Mouse (Mus musculus) c-Kit-positive CD71-positive TER-119-negative erythroid progenitor cells, embryonic 14.5 days (primary cell): ENCODE measurements around the gene Fggy.

Experiments used
- DNase-seq: peaks from one replicate; pipeline ENCODE4 v3.0.0-alpha.2; 2013; ENCODE audit warnings: low read depth

The Fggy gene

DNA sequence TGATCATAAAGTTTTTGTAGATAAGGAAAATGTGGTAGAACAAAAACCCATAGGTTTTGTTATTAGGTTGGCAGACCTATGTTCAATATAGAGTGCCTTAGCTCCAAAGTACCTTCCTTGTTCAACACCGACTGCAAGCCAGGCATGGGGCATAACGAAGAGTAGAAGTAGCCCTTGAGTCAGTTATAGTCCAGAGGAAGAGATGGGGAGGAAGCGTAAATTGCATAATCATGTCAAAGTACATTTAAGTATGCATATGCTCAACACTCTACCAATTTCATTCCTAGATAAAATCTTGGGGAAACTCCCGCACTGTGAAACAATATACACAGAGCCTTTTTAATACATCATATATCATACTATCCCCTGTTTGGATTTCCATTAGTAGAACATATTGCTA, 221.2 kb downstream of the Fggy start:
- no peak for DNase-seq

DNA sequence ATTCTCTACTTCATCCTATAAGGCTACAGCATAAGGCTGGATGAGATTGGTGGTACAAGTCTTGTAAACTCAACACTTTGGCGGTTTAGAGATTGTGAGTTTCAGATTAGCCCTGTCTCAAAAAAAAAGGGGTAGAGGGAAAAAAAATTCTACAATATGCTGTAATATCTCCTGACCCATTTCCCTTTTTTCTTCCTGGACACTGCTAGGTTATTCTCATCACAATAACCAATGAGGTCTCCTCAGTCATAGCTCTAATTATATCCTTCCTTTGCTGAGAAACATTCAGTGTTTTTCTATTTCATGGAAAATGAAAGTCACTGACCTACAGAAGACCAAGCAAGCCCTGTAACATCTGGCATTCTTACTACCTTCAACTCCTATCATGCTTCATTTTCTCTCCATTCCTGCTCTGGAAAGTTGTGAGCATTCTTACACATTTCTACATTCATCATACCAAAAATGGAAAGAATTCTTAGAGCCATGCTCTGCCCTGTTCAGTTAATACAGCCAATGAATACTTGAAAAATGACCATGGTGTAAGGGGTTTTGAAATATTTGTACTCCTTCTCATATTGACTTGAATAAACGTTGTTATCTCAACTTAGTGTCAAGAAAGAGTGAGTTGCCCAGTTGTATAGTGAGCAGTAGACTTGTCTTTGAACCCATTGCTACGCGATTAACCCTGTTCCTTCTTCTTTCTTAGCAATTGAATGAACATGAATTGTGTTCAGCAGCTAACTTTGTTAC, 227.0 kb downstream of the Fggy start:
- DNase-seq, result no peak

DNA sequence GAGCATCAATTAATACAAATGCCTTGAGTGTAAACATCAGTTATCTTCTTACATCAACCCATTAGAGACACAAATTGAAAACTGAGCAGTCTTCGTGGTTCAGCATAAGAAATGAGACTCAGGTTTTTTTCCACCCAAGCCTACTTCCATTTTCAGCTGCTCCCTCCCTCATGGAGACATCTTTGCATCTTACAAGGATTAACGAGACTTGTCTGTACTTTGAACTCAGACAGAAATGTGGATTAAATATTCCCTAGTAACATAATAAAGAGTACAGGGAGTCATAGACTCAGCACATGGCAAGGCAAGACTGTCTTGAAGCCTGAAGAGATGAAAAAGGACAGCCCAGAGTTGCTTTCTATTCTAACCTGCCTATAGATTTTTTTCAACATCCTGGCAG, 230.3 kb downstream of the Fggy start:
- no peak for DNase-seq

DNA sequence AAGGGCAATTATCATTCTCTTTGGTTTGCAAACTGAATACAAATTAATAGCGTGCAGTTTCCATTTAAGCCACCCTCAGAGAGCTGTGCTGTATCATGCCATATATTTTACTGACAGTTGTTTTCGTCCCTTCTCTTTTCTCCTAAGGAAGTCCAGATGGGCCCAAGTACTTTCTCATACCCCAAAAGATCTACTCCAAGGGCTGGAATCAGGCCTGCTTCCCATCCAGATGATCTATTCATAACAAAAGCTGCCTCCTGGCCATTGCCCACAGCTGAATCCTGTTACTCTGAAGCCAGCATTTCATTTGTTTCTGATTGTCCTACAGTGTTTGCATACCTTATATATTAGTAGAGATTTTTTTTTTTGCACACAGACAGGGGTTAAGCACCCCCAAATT, 231.6 kb downstream of the Fggy start:
- DNase-seq, result no peak

DNA sequence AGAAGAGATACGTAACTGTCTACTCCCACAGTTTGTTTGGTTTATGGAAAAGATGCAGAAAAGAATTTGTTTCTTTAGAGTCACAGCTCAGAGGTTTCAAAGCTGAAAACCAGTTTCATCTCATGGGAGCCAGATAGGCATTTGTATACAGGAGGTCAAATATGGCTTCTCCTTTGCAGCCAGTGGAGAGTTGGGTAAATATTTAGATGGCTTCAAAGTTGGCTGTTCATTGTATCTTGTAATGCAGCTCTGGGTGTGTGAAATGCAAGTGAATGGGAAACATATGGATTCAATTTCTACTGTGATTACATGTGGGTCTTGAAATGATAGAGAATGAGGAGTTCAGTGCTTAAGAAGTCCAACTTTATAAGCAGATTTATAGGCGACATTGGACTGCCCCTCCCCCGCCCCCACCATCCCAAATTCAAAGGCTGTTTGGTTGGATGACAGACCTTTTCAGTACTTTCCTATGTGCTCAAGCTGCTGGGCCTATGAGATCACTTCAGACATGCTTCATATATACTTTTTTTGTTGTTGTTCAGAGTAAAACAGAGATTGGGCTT, 234.7 kb downstream of the Fggy start:
- no peak for DNase-seq

DNA sequence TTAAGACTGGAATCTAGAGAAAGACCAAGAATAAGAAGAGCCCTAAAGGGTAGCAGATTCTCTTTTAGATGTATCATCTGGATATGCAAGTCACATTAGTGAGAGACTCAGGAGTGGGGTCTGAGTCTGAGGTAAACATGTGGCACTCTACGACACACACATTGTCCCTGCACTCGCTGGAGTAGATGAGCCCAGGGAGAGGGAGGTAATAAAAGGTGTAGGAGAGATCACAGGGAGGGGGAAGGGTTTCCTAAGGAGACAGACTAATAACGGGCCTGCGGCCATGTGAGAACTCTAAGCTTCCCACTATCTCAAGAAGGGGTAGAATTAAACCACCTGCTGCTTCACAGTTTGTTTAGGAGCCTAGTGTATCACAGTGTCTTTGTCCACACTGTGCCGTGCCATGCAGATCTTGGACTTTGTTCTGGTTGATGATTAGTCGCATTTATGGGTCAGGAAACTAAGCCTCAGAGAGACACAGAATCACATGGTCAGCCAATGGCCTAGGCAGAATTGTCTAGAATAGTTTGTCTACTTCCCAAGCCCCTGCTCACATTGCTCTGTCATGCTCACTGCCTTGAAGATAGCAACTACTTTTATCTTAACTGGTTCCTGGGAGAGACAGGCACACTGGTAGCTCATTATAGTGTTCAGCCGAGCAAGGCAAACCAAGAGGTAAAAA, 236.5 kb downstream of the Fggy start:
- no peak for DNase-seq

DNA sequence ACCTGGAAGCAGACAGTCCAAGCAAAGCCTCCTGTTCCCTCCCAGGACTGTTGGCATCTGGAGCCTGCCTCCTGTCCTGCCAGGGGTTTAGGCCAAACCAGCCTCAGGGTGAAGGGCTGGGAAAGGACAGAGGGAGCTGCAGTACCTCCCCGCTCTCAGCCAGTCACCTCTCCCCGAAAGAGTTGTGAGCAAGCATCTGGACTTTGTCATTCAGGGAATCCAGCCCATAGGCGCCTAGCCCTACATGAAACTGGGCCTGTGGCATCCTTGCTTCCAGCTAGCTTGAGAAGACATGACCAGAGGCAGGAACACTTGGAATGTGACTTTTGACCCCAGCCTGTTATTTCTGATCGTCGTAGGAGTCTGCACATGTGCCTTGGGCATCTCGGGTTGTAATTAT, 237.3 kb downstream of the Fggy start:
- DNase-seq, result no peak

DNA sequence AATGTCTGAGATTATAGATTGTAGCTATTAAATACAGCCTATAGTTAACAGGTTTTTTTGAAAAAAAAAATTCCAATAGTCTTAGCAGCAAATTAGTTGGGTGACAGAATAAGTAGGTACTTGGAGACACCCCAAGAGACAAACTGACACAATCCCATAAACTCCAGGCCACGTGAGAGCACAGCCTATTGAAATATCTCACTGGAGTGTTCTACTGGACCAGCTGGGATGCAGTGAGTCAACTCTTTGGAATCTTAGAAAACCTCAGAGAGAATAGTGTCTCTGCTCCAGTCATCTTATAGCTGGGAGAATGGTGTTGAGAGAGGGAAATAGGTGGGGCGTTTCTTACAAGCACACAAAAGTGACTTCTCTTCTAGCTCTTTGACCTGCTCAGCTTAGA, 238.0 kb downstream of the Fggy start:
- no peak for DNase-seq

DNA sequence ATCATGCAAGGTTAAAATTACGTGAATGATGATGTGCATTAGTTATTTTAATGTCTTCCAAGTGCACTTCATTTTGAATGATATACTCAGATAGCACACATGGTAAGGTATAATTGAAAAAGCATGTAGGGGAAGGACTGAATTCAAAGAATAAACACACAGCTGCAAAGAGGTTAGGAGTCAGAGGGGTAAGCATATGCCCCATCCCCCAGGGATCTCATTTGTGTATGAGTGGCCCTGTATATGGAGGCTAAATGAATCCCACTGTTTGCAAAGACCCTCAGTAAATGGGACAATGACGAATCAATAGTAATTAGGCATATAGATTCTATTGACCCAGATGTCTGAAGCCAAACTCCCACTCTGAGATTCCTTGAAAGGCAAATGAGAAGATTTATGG, 262.3 kb downstream of the Fggy start:
- no peak for DNase-seq

DNA sequence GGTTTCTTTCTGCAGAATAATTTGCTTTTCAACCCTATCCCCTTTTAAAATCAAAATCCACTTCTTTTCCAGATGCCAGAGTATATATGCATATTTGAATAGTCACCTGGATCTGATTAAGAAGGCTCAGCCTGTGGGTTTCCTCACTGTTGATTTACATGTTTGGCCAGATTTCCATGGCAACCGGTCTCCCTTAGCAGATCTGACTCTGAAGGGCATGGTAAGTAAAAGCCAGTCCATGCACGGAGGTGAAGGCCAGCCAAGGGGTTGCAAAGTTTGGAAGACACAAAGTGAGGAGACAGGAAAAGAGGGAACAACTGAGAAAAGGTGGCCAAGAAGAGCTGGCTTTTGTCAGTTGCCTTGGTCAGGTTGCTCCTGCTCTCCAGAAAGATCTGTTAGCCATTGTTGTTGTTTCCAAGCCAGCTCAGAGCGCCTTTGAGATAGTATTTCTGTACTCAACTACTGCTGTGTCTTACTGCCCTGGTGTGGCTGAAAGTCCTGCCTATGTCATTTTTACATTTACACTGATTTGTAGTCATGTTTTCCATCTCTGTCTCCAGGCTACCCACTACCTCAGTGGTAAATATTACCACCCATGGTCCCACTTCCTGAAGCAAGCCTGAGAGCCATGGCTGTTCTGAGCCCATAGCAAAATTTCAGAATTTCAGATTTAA, 264.7 kb downstream of the Fggy start:
- no peak for DNase-seq

DNA sequence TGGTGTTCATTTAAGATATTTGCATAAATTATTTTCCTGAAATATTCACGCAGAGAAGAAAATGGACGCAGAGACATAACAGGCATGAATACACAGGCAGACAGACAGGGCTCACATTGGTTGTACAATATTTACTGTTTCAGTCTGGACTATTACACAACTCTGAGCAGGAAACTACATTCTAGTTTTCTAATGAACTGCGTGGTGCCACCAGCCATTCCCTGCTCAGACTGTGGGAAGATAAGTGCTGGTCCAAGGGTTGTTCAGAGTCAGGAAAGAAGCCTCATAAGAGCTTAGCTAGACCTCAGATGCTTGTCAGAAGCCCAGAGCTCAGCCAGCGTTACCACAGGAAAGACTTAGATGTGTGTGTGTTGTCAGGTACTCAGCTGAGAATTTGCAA, 270.9 kb downstream of the Fggy start:
- no peak for DNase-seq

DNA sequence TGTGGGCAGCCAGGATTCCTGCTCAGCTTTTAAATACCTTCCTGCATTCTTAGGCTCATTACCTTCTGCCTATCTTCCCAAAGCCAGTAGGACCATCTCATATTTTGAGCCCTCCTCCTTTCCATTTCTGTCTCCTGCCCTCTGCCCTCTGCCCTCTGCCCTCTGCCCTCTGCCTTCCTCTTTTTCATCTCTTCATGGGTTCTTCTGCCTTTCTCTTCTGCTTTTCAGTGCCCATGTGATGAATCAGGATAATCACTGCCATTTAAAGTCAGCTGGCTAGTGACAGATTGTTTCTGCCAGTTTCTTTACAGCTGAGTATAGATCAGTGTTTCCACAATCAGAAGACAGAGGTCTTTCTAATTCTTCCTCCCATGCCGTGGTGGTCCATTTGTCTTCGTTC, 273.0 kb downstream of the Fggy start:
- no peak for DNase-seq

DNA sequence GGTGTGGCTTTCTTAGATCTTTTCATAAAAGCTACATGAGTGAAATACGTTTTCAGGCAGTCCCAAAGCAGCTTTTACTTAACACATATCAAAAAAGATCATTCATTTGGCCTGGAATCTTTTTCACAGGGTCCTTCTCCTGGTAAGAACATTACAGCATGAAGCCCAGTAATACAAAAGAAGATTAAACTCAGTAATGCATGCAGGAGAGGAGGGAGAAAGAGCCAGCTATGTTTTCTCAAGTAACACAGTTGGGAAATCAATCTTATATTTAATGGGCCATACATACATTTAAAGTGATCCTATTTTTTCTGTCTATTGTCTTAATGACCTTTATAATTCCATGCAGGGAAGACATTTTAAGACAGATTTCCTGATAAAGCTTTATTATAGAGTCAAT, 282.6 kb downstream of the Fggy start:
- no peak for DNase-seq

DNA sequence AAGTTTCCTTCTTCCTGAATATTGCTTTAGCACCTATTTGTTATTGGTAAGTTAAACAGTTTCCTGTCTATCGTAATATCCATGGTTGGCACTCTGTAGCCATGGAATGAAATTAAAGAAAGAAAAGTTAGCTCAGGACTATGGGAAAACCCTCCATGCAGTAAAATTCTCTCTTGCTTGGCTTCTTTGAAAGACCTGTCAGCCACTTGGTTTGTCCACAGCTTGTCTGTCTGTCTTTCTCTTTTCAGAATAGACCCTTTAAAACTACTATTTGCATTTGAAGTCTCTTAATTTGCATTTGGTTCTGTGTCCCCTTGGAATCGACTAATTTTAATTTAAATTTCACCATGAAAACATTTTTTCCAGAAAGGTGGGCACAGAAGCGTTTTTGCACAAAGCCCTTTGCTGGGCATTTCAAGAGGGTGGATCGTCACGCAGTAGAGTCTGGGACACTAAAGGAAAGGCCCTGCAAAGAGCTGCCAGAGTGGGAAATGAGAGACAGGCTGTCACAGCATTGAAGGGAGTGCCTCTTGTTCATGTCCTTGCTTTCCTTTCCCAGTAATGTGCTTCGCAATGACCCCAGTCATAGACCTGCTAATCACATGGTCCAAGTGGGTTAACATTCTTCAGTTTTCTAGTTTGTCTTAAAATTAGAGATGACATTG, 283.2 kb downstream of the Fggy start:
- DNase-seq, result no peak

DNA sequence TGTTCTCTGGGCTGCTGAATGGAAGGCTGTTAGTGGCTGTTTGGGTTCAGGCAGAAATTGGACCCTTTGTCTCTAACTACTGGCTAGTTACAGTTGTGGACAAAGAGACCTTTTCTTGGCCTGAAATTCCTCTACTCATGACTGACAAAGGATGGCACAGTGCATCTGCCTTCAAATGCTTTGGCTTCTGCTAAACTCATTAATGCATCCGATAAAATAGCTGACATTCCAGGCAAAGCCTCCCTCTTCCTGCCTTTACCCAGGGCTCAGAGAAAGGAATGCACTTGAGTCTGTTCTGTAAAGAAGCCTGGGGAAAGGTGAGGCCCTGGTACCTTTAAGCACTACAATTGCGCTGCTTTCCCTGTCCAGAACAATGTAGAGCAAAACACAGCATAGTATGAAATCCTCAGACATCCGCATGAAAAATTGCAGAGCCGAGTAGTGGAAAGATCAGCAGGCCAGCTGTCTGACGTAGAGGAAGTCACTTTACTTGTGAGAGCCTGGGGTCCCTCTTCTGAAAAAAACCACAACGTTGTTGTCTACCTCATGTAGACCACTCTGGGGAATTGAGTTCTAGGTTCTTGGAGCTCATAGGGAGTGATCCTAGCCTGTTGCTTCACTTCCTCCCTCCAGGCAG, 288.8 kb downstream of the Fggy start:
- DNase-seq, result no peak

DNA sequence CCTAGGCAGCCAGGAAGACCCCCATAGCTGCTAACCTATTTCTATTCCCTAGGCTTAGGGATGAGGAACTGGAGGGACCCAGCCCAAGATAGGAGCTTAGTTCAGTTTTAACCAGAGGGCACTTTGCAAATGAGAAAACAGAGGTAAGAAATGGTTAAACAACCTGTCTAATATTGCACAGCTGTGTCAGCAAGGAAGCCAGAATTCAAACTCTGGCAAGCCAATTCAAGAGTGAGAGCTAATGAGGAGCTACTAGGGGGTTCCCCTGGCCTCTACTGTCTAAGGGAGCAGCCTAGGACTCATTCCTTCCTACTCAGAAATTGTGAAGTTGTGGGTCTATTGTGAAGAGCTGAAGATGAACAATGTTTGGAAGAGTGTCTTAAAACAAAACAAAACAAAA, 289.9 kb downstream of the Fggy start:
- DNase-seq, result no peak

DNA sequence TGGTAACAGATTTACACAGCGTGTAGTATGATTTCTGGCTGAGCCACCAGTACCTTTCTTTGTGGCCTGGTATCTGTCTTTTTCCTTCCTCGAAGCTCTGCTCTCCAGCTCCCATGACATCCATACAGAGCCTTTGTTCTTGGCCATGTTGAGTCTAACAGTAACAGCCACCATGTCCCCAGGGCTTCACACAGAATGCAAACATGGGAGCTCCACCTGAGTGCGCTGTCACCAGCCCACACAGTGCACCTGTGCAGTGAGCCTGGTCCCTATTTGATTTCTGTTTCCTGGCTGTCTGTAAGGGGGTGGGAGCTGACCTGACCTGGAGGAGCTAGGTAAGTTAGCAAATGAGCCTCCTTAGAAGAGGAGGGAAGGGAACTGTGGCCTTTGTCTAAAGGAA, 290.4 kb downstream of the Fggy start:
- DNase-seq, result no peak

DNA sequence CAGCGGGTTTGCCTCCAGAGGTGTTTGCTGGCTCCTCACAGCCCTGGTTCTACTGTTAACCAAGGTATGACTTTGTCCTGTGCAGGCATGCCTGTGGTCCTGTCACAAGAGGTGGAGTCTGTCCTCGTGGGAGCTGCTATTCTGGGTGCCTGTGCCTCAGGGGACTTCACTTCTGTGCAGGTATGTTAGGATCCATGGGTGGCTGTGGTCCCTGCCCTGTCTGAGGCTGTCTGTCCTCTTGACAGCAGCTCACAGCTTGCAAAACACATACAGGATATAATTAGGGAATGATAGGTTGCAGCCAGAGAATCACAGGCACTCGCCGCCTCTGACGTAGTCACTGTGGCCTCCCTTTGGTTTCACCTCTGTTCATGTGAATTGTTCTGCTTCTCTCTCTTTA, 292.2 kb downstream of the Fggy start:
- no peak for DNase-seq

DNA sequence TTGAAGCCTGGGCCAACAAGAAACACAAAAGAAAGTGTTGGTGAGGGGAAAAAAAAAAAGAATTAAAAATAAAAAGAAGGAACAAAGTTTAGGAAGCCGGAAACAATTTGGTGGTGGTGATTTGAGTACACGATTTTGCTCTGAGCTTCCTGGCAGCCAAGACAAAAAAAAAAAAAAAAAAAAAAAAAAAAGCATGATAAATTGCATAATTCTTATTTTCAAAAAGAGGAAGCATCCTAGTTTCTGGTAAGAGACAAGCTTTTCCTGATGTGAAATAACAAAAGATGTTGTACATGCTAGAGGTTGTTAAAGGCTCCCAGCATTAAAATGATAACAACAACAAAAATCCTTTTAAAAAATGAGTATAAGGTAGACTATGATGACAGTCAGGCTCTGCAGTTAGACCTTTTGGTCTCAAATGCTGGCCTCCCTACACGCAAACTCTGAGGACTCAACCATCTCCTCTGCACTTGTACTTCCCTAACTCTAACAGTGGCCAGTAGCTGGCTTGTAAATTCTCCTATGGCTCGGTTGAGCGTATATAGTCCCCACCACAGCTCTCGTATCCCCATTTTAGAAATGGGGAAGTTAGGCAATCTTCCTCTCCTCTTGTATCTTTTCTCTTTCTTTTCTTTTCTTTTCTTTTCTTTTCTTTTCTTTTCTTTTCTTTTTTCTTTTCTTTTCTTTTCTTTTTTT, 292.9 kb downstream of the Fggy start:
- no peak for DNase-seq

DNA sequence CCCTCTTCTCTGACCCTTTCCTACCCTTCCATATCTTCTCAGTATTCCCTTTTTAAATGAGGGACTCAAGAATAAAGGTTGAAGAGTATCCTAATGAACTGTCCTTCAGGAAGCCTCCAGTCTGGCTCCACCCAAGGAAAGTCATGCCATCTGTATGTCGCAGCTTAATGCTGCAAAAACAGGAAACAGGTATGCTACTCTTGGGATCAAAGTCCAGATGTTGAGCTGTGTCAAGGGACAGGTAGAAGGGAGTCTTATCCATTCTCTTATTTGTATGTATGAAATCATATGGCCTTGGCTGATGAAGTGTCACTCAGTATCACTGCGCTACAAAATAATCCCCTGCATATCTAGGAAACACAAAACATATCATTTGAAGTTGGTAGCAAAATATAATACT, 294.9 kb downstream of the Fggy start:
- no peak for DNase-seq

DNA sequence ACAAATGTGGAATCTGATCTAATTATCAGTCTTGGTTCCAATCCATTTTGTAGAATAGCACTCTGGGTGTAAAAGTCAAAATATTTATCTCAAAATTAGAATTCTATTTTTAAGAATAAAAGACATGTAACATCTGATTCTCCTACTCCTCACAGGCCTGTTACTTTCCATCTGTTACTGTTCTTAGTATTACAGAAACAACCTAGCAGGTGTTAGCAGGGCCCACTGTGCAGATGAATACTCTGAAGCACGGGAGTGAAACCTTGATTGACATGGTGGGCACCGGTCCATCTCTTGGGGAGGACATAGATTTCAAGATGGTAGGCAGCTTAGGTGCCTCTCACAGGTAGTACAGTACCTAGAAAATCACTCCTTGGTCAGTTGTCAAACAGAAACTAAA, 298.7 kb downstream of the Fggy start:
- no peak for DNase-seq

DNA sequence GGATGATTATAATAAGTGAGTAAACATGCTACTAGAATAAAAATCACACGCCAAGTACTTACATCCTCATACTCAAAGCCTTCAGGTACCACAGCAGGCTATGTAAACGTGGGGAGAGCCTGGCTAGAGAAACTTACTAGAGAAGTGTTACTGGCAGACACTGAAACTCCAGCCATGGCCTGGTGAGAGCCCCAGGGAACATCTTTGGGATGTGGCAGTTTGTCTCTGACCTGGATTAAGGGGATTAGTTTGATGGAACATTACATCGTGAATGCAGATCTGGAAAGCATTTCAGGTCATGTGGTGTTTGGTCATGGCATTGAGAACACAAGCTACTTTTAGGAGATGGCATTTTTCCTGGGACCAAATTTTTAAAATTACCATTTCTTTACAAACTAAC, 303.3 kb downstream of the Fggy start:
- DNase-seq, result no peak
